Comparison of ENCODE assay signal across 14 mouse cellular contexts in the genomic region with DNA sequence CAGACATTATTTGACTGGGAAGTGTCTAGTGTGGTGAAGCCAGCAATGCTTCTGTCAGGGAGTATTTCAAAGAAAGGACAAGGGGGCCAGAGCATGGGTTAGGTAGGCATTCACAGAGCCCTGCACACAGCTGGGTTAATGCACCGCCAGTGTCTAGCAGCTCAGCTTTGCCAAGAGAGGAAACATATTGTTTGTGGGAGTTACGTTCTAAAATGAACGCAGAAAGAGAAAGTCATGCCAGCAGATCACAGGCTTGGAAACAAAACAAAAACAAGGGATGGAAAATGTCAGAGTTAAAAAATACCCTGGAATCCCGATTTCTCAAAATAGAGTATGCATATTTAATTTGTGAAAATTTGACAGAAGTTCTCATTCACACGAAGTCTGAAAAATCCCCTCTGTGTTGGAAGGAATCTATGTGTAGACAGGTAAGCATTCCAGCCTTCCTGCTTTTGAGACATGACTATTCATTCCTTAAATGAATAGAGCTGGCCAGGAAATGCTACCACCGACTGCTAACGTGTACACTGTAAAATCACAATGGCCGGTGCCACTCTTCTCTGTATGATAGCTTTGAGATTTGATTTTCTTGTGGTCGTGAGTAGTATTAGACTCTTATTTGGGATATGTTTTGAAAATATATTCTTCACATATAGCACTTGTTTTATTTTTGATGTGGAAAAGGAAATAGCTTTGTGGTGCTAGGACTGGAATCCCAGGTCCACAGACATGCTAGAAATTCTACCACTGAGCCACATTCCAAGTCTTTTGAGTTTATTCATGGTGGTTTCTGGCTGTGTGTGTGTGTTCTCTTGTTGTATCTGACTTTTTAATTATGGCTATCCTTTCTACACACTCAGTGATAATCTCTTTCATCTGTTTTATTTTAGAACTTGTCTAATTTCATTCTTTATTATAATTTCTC. TPM values are rescaled to one million over a fixed set of nuclear protein-coding genes. Genes with fewer than 3 reads are reported as not detected.
DNase-seq lines count a peak whose midpoint lies in the region; ATAC-seq and TF ChIP-seq lines count a peak whose summit lies in the region.
"Had no signal": no experiment of that assay in that cellular context is flagged by ENCODE, and none has a peak within 500 bp of the region (broad histone marks: within the 10 kb centered on the region; RNA-seq: fewer than 3 reads in every experiment).

No protein-coding gene starts in this region.

- H3K36me3 ChIP-seq in lung, embryonic 14.5 days (ENCODE audit: insufficient read depth), result no peaks in the 10 kb centered on the region
- H3K36me3 ChIP-seq: forebrain, embryonic 10.5 days; midbrain, embryonic 12.5 days had no signal

- ATAC-seq in lung, embryonic 14.5 days (ENCODE audit: insufficient read depth), result no peak
- no peak for ATAC-seq in activated CD4-positive, CD25-positive, alpha-beta regulatory T cell, adult 4 months

- TF ChIP-seq CTCF in lung, embryonic 14.5 days (IDR thresholded peaks at IDR 0.05; ENCODE audit: low read depth), result no peak

- DNase-seq in lung, embryonic 14.5 days, result peak; percentile 24
- DNase-seq in lung, postnatal 25 days (ENCODE audit: low spot score), result no peak
- DNase-seq in brain, adult 2 months (ENCODE audit: low read depth, low spot score), result peak; percentile 88
- DNase-seq in layer of hippocampus, adult 9-11 months, result peak; percentile 75
- DNase-seq in right cerebral cortex, postnatal 10 days (ENCODE audit: low spot score in 2 of 2), result peak; percentile 43 to 64
- DNase-seq in thymus, postnatal 10 days (ENCODE audit: low spot score in 2 of 2), result no peak
- DNase-seq: cerebellum, adult 9-11 months; gastrocnemius, adult 2 months; lung, postnatal 10 days; thymus, postnatal 14 days had no signal

- H3K27me3 ChIP-seq in lung, embryonic 14.5 days (ENCODE audit: insufficient read depth, low read length), result no peaks in the 10 kb centered on the region
- H3K27me3 ChIP-seq: midbrain, embryonic 12.5 days had no signal

- 62% methylated on average over 9 of the region's 9 CpGs for WGBS in lung, embryonic 14.5 days

- H3K27ac ChIP-seq in lung, embryonic 14.5 days (ENCODE audit: low read depth), result no peak overlapping the region
- H3K27ac ChIP-seq: forebrain, embryonic 10.5 days; gastrocnemius, adult 2 months; midbrain, embryonic 12.5 days had no signal

- H3K9me3 ChIP-seq in lung, embryonic 14.5 days (ENCODE audit: low read depth, low read length), result no peaks in the 10 kb centered on the region
- H3K9me3 ChIP-seq: forebrain, embryonic 10.5 days; midbrain, embryonic 12.5 days had no signal

- no peak overlapping the region for H3K9ac ChIP-seq in lung, embryonic 14.5 days
- H3K9ac ChIP-seq: midbrain, embryonic 12.5 days had no signal

- no peak overlapping the region for H3K4me3 ChIP-seq in lung, embryonic 14.5 days (ENCODE audit: low read depth, low read length)
- H3K4me3 ChIP-seq: forebrain, embryonic 10.5 days; gastrocnemius, adult 2 months; midbrain, embryonic 12.5 days had no signal

- H3K4me2 ChIP-seq in lung, embryonic 14.5 days, result no peak overlapping the region
- H3K4me2 ChIP-seq: liver, embryonic 11.5 days; midbrain, embryonic 12.5 days had no signal

- no peaks in the 10 kb centered on the region for H3K4me1 ChIP-seq in lung, embryonic 14.5 days (ENCODE audit: insufficient read depth)
- H3K4me1 ChIP-seq: forebrain, embryonic 10.5 days; midbrain, embryonic 12.5 days had no signal

RNA-seq across cellular contexts. Expression of gene Hmgcr, which starts 9.7 kb away (rescaled TPM):
- 73.8 and 75.0 TPM in 2 replicates for polyA plus RNA-seq in lung, embryonic 14.5 days (2014; fragmentation: Nextera tagmentation; extraction: Ambion mirVana)
- polyA plus RNA-seq in activated CD4-positive, CD25-positive, alpha-beta regulatory T cell, adult 4 months (2017; shearing (Covaris generic)), result 10 to 100 TPM; 64.0 to 68.0 TPM

Comparison
In these comparisons a context has a peak if more than half of its experiments do, and no peak if none do; other contexts are left out.
1. DNase-seq: peak in lung, embryonic 14.5 days (single experiment), brain, adult 2 months (single experiment), layer of hippocampus, adult 9-11 months (single experiment) and right cerebral cortex, postnatal 10 days (2 of 2); none in lung, postnatal 25 days (single experiment) and thymus, postnatal 10 days (0 of 2).